Mouse (Mus musculus): ENCODE results near the gene Actr8.
A peak's percentile ranks its signal among the peaks of the same experiment; 100 is the strongest.

Actr8 gene

GRCm38 (mm10) chr14:29996000-29996751 is 18.0 kb downstream of the Actr8 start:
- DNase-seq (ENCODE audit: extremely low spot score, low spot score), result no peak

GRCm38 (mm10) chr14:29997345-29997744 is 19.2 kb downstream of the Actr8 start:
- DNase-seq (ENCODE audit: extremely low spot score, low spot score), result no peak

GRCm38 (mm10) chr14:29998747-29999474 is 20.8 kb downstream of the Actr8 start:
- DNase-seq (ENCODE audit: extremely low spot score, low spot score), result no peak

GRCm38 (mm10) chr14:29999475-29999811 is 21.3 kb downstream of the Actr8 start:
- DNase-seq (ENCODE audit: extremely low spot score, low spot score), result no peak

GRCm38 (mm10) chr14:30008733-30009575 is 30.8 kb downstream of the Actr8 start, which contains the start of the genes Il17rb and Chdh:
Gene Il17rb (minus strand): TSS chr14:30008896.
Gene Chdh (plus strand): TSS chr14:30009023.
- DNase-seq (ENCODE audit: extremely low spot score, low spot score), result peak; percentile 54

- DNase-seq (ENCODE audit: extremely low spot score, low spot score), result no peak
These were observed 31.9 kb downstream of the Actr8 start for GRCm38 (mm10) chr14:30009864-30010560.

GRCm38 (mm10) chr14:30011886-30012560 is 33.9 kb downstream of the Actr8 start:
- DNase-seq (ENCODE audit: extremely low spot score, low spot score), result no peak

GRCm38 (mm10) chr14:30014487-30014886 is 36.4 kb downstream of the Actr8 start:
- no peak for DNase-seq (ENCODE audit: extremely low spot score, low spot score)

GRCm38 (mm10) chr14:30015008-30015407 is 36.9 kb downstream of the Actr8 start:
- DNase-seq (ENCODE audit: extremely low spot score, low spot score), result no peak

- DNase-seq (ENCODE audit: extremely low spot score, low spot score), result no peak
These were observed 38.5 kb downstream of the Actr8 start for GRCm38 (mm10) chr14:30016666-30017065.

GRCm38 (mm10) chr14:30017794-30018462 is 39.8 kb downstream of the Actr8 start:
- DNase-seq (ENCODE audit: extremely low spot score, low spot score), result no peak

- no peak for DNase-seq (ENCODE audit: extremely low spot score, low spot score)
These were observed 40.3 kb downstream of the Actr8 start for GRCm38 (mm10) chr14:30018463-30018801.

- DNase-seq (ENCODE audit: extremely low spot score, low spot score), result no peak
These were observed 40.7 kb downstream of the Actr8 start for GRCm38 (mm10) chr14:30018846-30019245.

GRCm38 (mm10) chr14:30019375-30019774 is 41.2 kb downstream of the Actr8 start:
- DNase-seq (ENCODE audit: extremely low spot score, low spot score), result no peak

GRCm38 (mm10) chr14:30019792-30020575 is 41.8 kb downstream of the Actr8 start:
- no peak for DNase-seq (ENCODE audit: extremely low spot score, low spot score)

GRCm38 (mm10) chr14:30022471-30022870 is 44.3 kb downstream of the Actr8 start:
- DNase-seq (ENCODE audit: extremely low spot score, low spot score), result no peak

GRCm38 (mm10) chr14:30024387-30024786 is 46.2 kb downstream of the Actr8 start:
- no peak for DNase-seq (ENCODE audit: extremely low spot score, low spot score)

- no peak for DNase-seq (ENCODE audit: extremely low spot score, low spot score)
These were observed 49.2 kb downstream of the Actr8 start for GRCm38 (mm10) chr14:30027378-30027777.

GRCm38 (mm10) chr14:30033405-30033804 is 55.3 kb downstream of the Actr8 start:
- no peak for DNase-seq (ENCODE audit: extremely low spot score, low spot score)

Measured in neural tube, embryonic 10.5 days (tissue).